Mouse (Mus musculus) gastrocnemius, postnatal 4 days (tissue): Measurements from ENCODE around the gene Ubald2. TPM values are rescaled to one million over a fixed set of nuclear protein-coding genes. Genes with fewer than 3 reads are reported as not detected.
A peak's percentile ranks its signal among the peaks of the same experiment; 100 is the strongest.
"Not testable (repeated sequence)": the region's sequence is repeated elsewhere in the genome, so short reads cannot be mapped to it uniquely, and the experiment has no call there.

ENCODE experiments used
- DNase-seq, 2 experiments: peaks; one replicate each; pipeline ENCODE4 v3.0.0; 2021 to 2022; ENCODE audit warnings: low spot score in 2 of 2, mixed read lengths in 2 of 2
- total RNA-seq, 2 experiments: library from RNA; stranded (reverse); gene quantifications; 2 replicates each; pipeline ENCODE4 v1.2.3; 2021

Gene Ubald2
- total RNA-seq, 2 experiments from 2014 or later: 44.6 to 45.1 TPM

DNA sequence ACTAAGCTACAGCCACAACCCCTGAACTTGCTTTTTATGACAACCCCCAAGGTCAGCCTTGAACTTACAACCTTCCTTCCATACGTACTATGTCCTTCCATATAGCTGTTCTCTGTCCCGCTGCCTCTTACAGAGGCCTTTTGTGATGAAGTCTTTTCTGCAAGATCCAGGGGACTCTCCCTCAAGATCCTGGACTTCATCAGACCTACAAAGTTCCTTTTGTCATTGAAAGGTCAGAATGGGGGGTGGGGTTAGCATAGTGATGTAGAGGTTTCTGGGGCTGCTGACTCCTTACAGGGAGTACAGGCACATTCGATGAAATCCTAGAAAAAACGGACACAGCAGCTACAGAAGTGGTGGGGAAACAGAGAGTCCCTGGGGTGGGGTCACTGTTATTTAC, 25.9 kb downstream of the Ubald2 start:
- no peak for DNase-seq

DNA sequence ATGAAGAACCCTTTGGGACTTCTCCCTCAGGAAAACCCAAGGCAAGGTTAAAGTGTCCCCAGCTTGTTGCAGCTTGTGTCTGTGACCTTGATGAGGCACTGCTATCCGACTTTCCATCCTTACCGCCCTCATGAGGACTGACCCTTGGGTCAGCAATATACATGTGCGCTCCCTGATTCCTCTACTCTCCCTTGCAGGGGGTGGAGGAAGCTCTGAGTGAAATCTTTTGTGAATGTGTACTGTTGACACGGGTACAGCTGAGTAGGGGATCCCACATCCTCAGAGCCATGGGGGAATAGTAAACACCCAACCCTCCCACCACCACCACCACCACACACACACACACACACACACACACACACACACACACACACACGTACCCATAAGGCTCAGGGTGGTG, 29.4 kb downstream of the Ubald2 start:
- DNase-seq: no peak

DNA sequence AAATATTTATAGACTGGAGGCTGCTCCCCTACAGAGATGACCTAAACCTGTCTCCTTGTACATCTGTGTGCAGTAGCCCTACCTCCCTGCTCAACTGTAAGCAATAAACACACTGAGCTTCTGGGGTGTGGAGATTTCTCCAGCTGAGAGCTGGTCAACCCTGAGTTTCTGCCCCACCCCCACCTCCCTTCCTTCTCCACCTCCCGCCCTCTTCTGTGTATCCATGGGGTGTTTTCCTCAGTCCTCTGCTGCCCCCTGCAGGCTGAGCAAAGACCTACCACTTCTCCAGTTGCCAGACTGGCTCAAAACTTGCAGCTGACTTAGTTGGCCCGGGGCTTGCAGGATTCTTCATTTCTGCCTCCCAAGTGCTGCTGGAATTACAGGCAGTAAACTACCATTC, 29.9 kb downstream of the Ubald2 start:
- DNase-seq: peak; percentile 78 to 87

DNA sequence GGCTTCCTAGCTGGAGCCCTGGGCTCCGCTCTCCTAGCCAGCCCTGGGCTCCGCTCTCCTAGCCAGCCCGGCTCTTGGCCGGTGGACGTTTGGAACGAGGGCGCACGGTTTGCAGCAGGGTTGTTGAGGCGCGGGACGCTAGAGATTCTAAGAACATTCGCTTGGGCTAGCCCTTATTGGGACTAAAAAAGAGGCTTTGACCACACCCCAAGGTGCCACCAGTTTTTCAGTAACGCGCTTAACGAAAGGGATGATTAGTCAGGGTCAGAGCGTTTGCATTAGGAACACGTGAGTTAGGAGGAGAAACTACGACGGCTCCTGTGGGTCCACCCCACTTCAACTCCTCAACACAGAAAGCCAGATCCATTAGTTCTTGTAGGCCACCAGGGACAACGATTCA, 32.2 kb downstream of the Ubald2 start, which contains the start of gene Qrich2:
TSS of gene Qrich2 (minus strand) at position 101 of the 400 bp plus-strand sequence.
- DNase-seq: no peak

DNA sequence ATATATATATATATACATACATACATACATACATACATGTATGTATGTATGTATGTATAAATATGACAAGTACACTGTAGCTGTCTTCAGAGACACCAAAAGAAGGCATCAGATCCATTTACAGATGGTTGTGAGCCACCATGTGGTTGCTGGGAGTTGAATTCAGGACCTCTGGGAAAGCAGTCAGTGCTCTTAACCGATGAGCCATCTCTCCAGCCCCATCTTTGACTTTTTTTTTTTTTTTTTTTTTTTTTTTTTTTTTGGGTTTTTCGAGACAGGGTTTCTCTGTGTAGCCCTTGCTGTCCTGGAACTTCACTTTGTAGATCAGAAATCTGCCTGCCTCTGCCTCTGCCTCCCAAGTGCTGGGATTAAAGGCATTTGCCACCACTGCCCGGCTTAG, 34.4 kb downstream of the Ubald2 start:
- DNase-seq: not testable (repeated sequence)

DNA sequence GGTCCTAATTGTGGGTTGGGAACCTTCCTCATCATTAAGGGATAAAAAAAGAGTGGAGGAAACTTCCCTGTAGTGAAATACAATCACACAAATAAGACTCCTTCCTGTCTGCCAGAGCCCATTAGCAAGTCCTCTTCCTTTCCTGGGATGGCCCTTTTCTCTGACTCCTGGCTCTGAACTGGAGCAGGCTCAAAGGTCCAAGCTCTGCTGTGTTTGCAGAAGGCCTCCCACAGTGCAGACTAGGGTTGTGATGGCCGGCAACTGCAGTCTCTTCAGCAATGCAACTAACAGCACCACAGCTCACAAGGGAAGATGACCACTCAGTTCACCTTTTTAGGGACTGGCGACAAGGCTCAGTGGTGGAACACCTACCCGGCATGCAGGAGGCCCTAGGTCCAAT, 36.4 kb downstream of the Ubald2 start:
- DNase-seq: no peak

DNA sequence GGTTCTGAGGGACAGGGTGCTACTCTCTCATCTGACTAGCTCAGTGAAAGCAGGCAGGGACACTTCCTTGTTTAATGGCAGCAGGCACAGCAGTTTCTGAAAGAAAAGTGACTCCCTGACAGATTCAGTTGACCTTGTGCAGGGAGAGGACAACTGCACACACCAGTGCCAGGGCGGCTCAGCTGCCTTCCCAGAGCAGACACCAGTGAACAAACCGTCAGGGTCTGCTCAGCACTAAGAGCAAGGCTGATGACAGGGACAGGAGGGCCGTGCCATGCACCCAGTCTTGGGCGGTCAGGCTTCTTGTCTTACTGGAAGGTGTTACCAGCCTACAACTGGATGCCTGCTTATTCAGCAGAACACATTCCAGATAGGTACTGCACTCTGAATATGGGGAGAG, 37.0 kb downstream of the Ubald2 start:
- no peak for DNase-seq

DNA sequence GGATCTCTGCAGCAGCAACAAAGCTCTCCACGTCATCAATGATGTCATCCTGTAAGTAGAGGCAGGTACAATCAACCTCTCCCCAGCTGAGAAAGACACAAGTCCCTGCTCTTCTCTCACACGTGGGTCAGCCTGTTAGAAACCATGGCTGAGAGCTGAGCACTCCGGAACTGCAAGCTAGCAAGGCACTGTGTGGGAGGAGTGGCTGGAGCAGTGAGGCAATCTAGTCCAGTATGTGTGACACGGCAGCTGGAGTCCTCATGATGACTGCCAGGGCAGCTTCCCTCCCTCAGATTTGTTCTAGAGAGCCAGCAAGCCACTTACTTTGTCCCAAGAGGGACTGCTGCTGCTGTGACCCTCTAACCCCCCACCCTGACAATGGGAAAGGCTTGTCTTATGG, 38.4 kb downstream of the Ubald2 start:
- DNase-seq: no peak

DNA sequence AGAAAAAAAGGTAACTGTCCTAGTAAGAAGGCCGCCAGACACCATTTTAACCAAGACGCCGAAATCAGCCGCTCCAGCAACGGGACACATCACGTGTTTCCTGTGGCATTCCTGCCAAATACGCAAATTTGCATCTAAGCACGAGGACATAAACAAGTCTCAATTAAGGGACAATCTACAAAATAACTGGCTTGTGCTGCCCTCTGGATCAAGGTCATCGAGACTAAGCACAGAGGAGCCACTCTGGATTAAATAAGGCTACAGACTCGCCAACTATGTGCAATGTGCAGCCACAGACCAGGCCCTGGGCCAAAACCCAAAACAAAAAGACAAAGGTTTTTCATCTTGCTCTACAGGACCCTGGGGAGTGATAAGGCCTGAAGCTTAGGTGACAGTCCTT, 42.1 kb downstream of the Ubald2 start:
- DNase-seq: no peak

DNA sequence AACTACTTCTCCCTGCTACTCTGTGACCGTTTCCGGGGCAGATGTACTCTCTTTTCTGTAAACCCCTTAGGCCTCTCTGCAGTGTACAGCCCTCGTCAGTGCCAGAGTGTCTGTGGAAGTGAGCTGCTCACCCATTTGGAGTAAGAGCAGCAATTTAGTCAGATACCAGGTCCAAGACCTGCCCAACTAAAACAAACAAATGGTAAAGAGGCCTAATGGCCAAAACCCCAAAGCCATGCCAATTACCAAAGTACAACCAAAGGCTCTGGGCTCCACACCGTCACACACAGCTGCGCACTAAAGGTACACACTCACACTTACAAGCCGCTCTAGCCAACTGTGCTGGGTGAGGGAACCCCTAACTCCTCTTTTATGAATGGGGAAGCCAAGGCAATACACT, 42.8 kb downstream of the Ubald2 start:
- DNase-seq: no peak

DNA sequence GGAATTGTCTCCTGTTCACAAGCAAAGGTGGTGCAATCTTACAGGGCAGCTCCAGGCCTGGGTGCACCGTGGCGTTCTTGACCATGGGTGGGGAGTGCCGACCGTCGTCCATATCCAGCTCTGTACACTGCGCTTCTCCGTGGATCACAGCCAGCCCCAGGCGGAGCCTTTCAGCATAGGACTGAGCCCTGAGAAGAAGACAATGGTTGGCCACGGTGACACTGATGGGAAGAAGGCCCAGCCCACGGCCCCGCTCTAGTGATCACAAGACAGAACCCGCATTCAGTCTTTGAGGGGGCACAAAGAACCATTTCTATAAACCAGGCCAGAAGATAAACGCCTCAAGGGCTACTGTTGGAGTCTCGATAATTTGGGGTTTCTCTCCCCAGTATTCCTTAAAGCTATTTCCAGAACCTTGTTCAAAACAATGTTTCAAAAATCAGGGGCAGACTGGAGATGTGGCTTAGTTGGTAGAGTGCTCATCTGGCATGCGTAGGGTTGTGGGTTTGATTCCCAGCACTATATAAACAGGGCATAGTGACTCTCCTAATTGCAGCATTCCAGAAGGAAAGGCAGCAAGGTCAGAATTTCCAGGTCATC, 43.4 kb downstream of the Ubald2 start:
- no peak for DNase-seq

DNA sequence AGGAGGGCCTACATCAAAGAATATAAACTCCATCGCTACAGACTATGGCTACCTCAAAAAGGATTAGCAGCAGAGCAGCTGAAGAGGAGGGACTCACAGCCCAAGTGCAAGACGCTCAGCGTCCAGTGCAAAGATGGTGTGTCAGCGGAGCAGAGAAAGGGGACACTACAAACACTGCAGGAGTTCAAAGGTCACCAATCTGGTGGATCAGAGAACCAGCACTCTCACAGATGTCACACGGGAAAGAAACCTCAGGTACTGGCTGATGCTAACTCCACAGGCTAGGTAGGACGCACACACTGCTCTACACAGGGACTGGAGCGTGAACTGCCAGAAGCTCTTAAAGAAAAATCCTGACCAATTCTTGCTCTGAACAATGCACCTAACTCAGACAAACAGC, 45.1 kb downstream of the Ubald2 start:
- DNase-seq: no peak

DNA sequence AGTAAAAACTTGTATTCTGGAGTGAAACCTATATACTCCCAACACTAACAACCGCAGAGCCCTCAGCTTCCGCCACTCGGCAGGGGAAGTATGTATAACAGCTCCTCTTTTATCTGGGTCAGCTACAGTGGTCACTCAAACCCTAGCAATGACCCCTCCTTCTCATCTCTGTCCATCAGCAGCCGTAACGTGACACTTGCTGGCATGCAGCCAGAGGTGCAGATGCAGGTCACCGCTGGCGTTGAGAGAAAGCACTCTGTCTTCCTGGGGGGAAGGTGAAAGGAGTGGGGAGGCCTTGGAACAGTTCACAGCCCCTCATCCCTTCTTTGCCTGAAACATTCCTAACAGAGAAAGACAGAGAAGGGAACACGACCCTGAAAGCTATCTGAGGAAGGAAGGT, 45.9 kb downstream of the Ubald2 start:
- DNase-seq: no peak

DNA sequence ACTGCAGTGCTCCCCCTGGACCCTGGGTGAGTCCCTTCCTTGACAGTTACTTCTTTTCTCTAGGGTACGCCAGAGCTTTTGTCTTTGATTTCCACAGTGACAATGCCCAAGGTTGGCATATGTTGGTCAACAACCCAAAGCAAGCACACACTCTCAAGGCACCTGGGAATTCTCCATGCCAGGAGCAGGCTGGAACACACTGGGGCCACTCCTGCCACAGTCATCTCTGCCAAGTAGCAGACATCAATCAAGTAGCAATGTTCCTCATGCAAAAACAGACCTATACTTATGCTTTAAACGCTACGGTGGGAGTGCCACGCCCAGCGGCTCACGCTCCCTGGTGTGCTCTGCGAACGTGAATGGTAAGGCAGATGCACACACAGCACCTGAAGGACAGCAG, 47.1 kb downstream of the Ubald2 start:
- DNase-seq: no peak

DNA sequence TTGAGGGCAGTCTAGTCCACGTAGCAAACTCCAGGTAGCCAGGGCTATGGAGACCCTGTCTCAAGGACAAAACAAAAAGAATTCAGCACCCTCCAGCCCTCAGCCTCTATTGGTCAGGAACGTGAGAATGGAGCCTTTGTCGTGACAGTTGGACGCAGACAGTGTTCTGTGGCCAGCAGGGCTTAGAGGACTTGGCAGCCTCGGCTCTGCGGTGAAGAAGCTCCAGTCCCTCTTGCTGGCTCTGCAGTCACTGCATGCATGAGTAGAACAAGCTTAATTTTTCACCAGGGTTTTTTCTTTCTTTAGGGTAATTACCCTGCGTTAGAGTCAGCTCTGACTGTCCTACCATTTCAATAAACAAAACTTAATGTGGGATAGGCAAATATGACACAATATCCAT, 47.9 kb downstream of the Ubald2 start:
- no peak for DNase-seq

DNA sequence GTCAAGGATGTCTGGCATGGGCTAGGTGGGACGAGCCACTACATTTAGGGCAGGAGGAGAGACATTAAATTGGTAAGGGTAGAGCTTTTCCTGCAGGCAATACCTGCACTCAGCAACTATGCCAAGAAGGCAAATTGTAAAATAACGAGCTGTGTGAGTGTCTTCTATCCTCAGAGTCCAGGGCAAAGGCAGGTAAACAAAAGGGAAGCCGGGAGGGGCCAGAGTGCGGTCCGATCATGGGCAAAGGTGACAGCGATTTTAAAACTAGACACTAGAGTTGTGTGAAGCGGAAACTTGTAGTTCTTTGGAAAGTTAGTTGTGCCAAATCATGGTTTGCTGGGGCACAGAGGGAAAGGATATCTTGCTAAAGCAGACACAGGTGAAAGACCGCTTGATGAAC, 50.4 kb downstream of the Ubald2 start:
- DNase-seq: no peak

DNA sequence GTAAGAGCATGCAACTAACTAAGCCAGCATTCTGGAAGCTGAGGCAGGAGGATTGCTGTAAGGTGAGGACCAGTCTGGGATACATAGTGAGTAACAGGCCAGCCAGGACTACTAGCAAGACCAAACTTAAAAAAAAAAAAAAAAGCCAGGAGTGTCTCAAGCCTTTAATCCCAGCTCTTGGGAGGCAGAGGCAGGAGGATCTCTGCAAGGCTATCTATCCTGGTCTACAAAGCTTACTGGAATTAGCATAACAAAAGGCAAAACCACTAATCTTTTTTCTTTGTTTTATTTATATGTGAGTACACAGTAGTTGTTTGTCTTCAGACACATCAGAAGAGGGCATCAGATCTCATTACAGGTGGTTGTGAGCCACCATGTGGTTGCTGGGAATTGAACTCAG, 54.3 kb downstream of the Ubald2 start:
- DNase-seq: no peak

Other genes with a start within 250 kb of the Ubald2 start
- gene Ten1, start 235.2 kb upstream of the Ubald2 start, total RNA-seq: 10 to 100 TPM; 29.2 to 38.6 TPM
- 10 to 100 TPM; 45.6 to 47.5 TPM for gene Acox1, start 235.0 kb upstream of the Ubald2 start, total RNA-seq
- gene Evpl, start 196.0 kb upstream of the Ubald2 start, total RNA-seq: under 1 TPM; 0.41 to 0.47 TPM
- 10 to 100 TPM; 94.2 to 94.6 TPM for gene Srp68, start 159.9 kb upstream of the Ubald2 start, total RNA-seq
- under 1 TPM; 0.37 to 0.75 TPM for gene Galr2, start 153.2 kb upstream of the Ubald2 start, total RNA-seq
- 10 to 100 TPM; 87.9 to 99.9 TPM for gene Exoc7, start 126.9 kb upstream of the Ubald2 start, total RNA-seq
- under 1 TPM; 0.29 to 0.31 TPM for gene Foxj1, start 98.7 kb upstream of the Ubald2 start, total RNA-seq
- 10 to 100 TPM; 32.8 to 37.3 TPM for gene Rnf157, start 21.1 kb upstream of the Ubald2 start, total RNA-seq
- under 1 TPM; 0.02 to 0.10 TPM for gene Qrich2, start 32.1 kb downstream of the Ubald2 start, total RNA-seq
- 10 to 100 TPM; 43.3 to 49.6 TPM for gene Prpsap1, start 60.1 kb downstream of the Ubald2 start, total RNA-seq
- gene Sphk1, start 96.8 kb downstream of the Ubald2 start, total RNA-seq: 1 to 10 TPM; 4.0 TPM
- gene Ube2o, start 147.4 kb downstream of the Ubald2 start, total RNA-seq: 10 to 100 TPM; 25.2 to 25.6 TPM
- gene Aanat, start 152.3 kb downstream of the Ubald2 start, total RNA-seq: not detected
- gene Rhbdf2, start 192.9 kb downstream of the Ubald2 start, total RNA-seq: 1 to 10 TPM; 7.4 to 9.1 TPM
- gene Prcd, start 219.4 kb downstream of the Ubald2 start, total RNA-seq: under 1 TPM; 0.86 to 0.91 TPM
- 10 to 100 TPM; 26.5 to 30.5 TPM for gene Cygb, start 220.2 kb downstream of the Ubald2 start, total RNA-seq